Mouse (Mus musculus): ENCODE measurements around the gene Dolk. TPM values are rescaled to one million over a fixed set of nuclear protein-coding genes. Genes with fewer than 3 reads are reported as not detected.

Dolk gene
- polyA plus RNA-seq, 1 experiment from 2014 or later: 33.0 TPM

DNA sequence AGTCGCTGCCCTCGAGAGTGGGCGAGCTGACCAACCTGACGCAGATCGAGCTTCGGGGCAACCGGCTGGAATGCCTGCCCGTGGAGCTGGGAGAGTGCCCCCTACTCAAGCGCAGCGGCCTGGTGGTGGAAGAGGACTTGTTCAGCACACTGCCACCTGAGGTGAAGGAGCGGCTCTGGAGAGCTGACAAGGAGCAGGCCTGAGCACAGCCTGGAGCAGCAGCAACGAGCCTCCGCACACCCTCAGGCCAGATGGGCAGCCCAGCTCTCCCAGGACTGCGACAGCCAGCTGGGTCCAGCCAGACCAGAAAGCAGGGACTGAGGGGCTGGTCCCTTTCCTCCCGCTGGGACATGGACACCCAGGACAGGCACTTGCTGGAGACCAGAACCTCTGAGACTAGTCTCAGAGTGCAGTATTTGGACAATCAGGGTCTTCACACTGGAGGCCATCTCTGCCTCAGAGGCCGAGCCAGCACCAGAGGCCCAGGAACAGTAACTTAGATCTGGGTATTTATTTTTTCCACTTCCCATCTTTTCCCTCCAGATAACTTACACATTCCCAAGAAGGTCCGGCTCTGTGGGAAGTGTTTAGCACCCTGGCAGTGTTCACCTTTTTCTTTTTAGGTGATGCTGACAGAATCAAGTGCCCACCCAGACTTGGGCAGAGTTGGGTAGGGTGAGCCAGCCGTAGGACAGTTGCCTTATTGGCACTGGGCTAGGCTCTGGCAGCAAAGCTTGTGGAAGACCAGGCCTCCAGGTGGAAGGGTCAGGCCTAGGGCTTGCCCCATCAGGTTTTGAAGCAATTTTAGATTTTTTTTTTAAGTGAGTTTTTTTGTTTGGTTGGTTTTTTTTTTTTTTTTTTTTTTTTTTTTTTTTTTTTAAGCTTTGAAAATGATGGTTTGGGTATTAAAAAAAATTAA lies 24.0 kb downstream of the Dolk start:
- ATAC-seq (ENCODE audit: insufficient number of reproducible peaks, insufficient read depth, low FRiP score, low read depth): no peak
- peaks cover 62 to 76% of the 10 kb centered on the region in 2 experiments for H3K4me1 ChIP-seq (ENCODE audit: control insufficient read depth in 2 of 2, insufficient read depth in 2 of 2, low read length in 2 of 2)
- 87% methylated on average over 18 of the region's 18 CpGs for WGBS
- H3K36me3 ChIP-seq (ENCODE audit: control insufficient read depth, insufficient read depth, low read length): peaks cover 64% of the 10 kb centered on the region
- H3K27ac ChIP-seq (replicated peaks in 1 of 2; ENCODE audit: control insufficient read depth in 1 of 2, insufficient read depth in 1 of 2, low read depth in 2 of 2, low read length in 2 of 2): peak overlapping the region; percentile 8 to 51; a peak in 3 of 4 replicates
- no peaks in the 10 kb centered on the region for H3K27me3 ChIP-seq (ENCODE audit: control insufficient read depth, insufficient read depth, low read length)
- H3K4me2 ChIP-seq (ENCODE audit: low read length): no peak overlapping the region
- no peak overlapping the region for H3K4me3 ChIP-seq (ENCODE audit: control insufficient read depth in 1 of 2, insufficient read depth in 1 of 2, low read depth in 1 of 2, low read length in 2 of 2)
- no peak overlapping the region for H3K9ac ChIP-seq (ENCODE audit: low read length)
- no peaks in the 10 kb centered on the region for H3K9me3 ChIP-seq (ENCODE audit: control insufficient read depth, low read length)

GRCm38 (mm10) chr2:30261064-30261736 lies 24.9 kb downstream of the Dolk start:
- H3K4me1 ChIP-seq (ENCODE audit: control insufficient read depth in 2 of 2, insufficient read depth in 2 of 2, low read length in 2 of 2): peaks cover 52 to 66% of the 10 kb centered on the region in 2 experiments

GRCm38 (mm10) chr2:30259131-30260064 lies 26.7 kb downstream of the Dolk start:
- H3K9ac ChIP-seq (ENCODE audit: low read length): no peak overlapping the region
- peaks cover 90% of the 10 kb centered on the region for H3K36me3 ChIP-seq (ENCODE audit: control insufficient read depth, insufficient read depth, low read length)
- H3K27ac ChIP-seq (replicated peaks in 1 of 2; ENCODE audit: control insufficient read depth in 1 of 2, insufficient read depth in 1 of 2, low read depth in 2 of 2, low read length in 2 of 2): peak overlapping the region; percentile 57 to 78
- 66% methylated on average over 15 of the region's 15 CpGs for WGBS
- H3K4me2 ChIP-seq (ENCODE audit: low read length): peak overlapping the region; percentile 22; the same call in 1 of the 2 replicates
- no peaks in the 10 kb centered on the region for H3K9me3 ChIP-seq (ENCODE audit: control insufficient read depth, low read length)
- no peak overlapping the region for H3K4me3 ChIP-seq (ENCODE audit: control insufficient read depth in 1 of 2, insufficient read depth in 1 of 2, low read depth in 1 of 2, low read length in 2 of 2)
- ATAC-seq (ENCODE audit: insufficient number of reproducible peaks, insufficient read depth, low FRiP score, low read depth): no peak
- H3K27me3 ChIP-seq (ENCODE audit: control insufficient read depth, insufficient read depth, low read length): no peaks in the 10 kb centered on the region
- H3K4me1 ChIP-seq (ENCODE audit: control insufficient read depth in 2 of 2, insufficient read depth in 2 of 2, low read length in 2 of 2): peaks cover 35 to 48% of the 10 kb centered on the region in 2 experiments

More at GRCm38 (mm10) chr2:30261064-30261736, 24.9 kb downstream of the Dolk start:
- Histone ChIP-seq H3K36me3 (ENCODE audit: control insufficient read depth, insufficient read depth, low read length) (peaks cover 74% of the 10 kb centered on the region), H3K4me3 (ENCODE audit: control insufficient read depth in 1 of 2, insufficient read depth in 1 of 2, low read depth in 1 of 2, low read length in 2 of 2) (no peak overlapping the region), H3K27ac (replicated peaks in 1 of 2; ENCODE audit: control insufficient read depth in 1 of 2, insufficient read depth in 1 of 2, low read depth in 2 of 2, low read length in 2 of 2) (no peak overlapping the region), H3K9me3 (ENCODE audit: control insufficient read depth, low read length) (no peaks in the 10 kb centered on the region), H3K27me3 (ENCODE audit: control insufficient read depth, insufficient read depth, low read length) (no peaks in the 10 kb centered on the region), H3K9ac (ENCODE audit: low read length) (no peak overlapping the region), H3K4me2 (ENCODE audit: low read length) (no peak overlapping the region)
- WGBS: 87% methylated on average over 4 of the region's 4 CpGs
- no peak for ATAC-seq (ENCODE audit: insufficient number of reproducible peaks, insufficient read depth, low FRiP score, low read depth)

GRCm38 (mm10) chr2:30258600-30258999 lies 27.5 kb downstream of the Dolk start:
- peaks cover 89% of the 10 kb centered on the region for H3K36me3 ChIP-seq (ENCODE audit: control insufficient read depth, insufficient read depth, low read length)
- peak overlapping the region; percentile 22 for H3K4me2 ChIP-seq (ENCODE audit: low read length)
- H3K9ac ChIP-seq (ENCODE audit: low read length): peak overlapping the region; percentile 23; the same call in 1 of the 2 replicates
- H3K27me3 ChIP-seq (ENCODE audit: control insufficient read depth, insufficient read depth, low read length): no peaks in the 10 kb centered on the region
- peak overlapping the region; percentile 57 to 78 for H3K27ac ChIP-seq (replicated peaks in 1 of 2; ENCODE audit: control insufficient read depth in 1 of 2, insufficient read depth in 1 of 2, low read depth in 2 of 2, low read length in 2 of 2)
- no peaks in the 10 kb centered on the region for H3K9me3 ChIP-seq (ENCODE audit: control insufficient read depth, low read length)
- H3K4me1 ChIP-seq (ENCODE audit: control insufficient read depth in 2 of 2, insufficient read depth in 2 of 2, low read length in 2 of 2): peaks cover 31 to 43% of the 10 kb centered on the region in 2 experiments
- WGBS: 32% methylated on average over 4 of the region's 4 CpGs
- peak; percentile 60 for ATAC-seq (ENCODE audit: insufficient number of reproducible peaks, insufficient read depth, low FRiP score, low read depth)
- no peak overlapping the region for H3K4me3 ChIP-seq (ENCODE audit: control insufficient read depth in 1 of 2, insufficient read depth in 1 of 2, low read depth in 1 of 2, low read length in 2 of 2)

- no peak overlapping the region for H3K4me3 ChIP-seq (ENCODE audit: control insufficient read depth in 1 of 2, insufficient read depth in 1 of 2, low read depth in 1 of 2, low read length in 2 of 2)
- H3K9ac ChIP-seq (ENCODE audit: low read length): no peak overlapping the region
- no peaks in the 10 kb centered on the region for H3K27me3 ChIP-seq (ENCODE audit: control insufficient read depth, insufficient read depth, low read length)
- H3K36me3 ChIP-seq (ENCODE audit: control insufficient read depth, insufficient read depth, low read length): peaks cover 90% of the 10 kb centered on the region
- H3K27ac ChIP-seq (replicated peaks in 1 of 2; ENCODE audit: control insufficient read depth in 1 of 2, insufficient read depth in 1 of 2, low read depth in 2 of 2, low read length in 2 of 2): peak overlapping the region in 1 of 2 experiments; percentile 57; a peak in 3 of 4 replicates
- WGBS: 74% methylated on average over 7 of the region's 7 CpGs
- H3K4me1 ChIP-seq (ENCODE audit: control insufficient read depth in 2 of 2, insufficient read depth in 2 of 2, low read length in 2 of 2): peaks cover 25 to 36% of the 10 kb centered on the region in 2 experiments
- no peak for ATAC-seq (ENCODE audit: insufficient number of reproducible peaks, insufficient read depth, low FRiP score, low read depth)
- H3K4me2 ChIP-seq (ENCODE audit: low read length): peak overlapping the region; percentile 22
- no peaks in the 10 kb centered on the region for H3K9me3 ChIP-seq (ENCODE audit: control insufficient read depth, low read length)
These were observed 28.3 kb downstream of the Dolk start for GRCm38 (mm10) chr2:30257699-30258460.

DNA sequence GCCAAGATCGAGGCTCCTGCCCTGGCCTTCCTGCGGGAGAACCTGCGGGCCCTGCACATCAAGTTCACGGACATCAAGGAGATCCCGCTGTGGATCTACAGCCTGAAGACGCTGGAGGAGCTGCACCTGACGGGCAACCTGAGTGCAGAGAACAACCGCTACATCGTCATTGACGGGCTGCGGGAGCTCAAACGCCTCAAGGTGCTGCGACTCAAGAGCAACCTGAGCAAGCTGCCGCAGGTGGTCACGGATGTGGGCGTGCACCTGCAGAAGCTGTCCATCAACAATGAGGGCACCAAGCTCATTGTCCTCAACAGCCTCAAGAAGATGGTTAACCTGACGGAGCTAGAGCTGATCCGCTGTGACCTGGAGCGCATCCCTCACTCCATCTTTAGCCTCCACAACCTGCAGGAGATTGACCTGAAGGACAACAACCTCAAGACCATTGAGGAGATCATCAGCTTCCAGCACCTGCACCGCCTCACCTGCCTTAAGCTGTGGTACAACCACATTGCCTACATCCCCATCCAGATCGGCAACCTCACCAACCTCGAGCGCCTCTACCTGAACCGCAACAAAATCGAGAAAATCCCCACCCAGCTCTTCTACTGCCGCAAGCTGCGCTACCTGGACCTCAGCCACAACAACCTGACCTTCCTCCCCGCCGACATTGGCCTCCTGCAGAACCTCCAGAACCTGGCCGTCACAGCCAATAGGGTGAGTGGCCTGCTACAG lies 29.4 kb downstream of the Dolk start:
- H3K36me3 ChIP-seq (ENCODE audit: control insufficient read depth, insufficient read depth, low read length): peaks cover 91% of the 10 kb centered on the region
- 0 out of 4 replicates have a peak overlapping the region, but pooled peaks of 1 of the 2 experiments have one; percentile 24 for H3K27ac ChIP-seq (replicated peaks in 1 of 2; ENCODE audit: control insufficient read depth in 1 of 2, insufficient read depth in 1 of 2, low read depth in 2 of 2, low read length in 2 of 2)
- no peak overlapping the region for H3K9ac ChIP-seq (ENCODE audit: low read length)
- ATAC-seq (ENCODE audit: insufficient number of reproducible peaks, insufficient read depth, low FRiP score, low read depth): no peak
- H3K27me3 ChIP-seq (ENCODE audit: control insufficient read depth, insufficient read depth, low read length): no peaks in the 10 kb centered on the region
- H3K4me2 ChIP-seq (ENCODE audit: low read length): no peak overlapping the region
- no peak overlapping the region for H3K4me3 ChIP-seq (ENCODE audit: control insufficient read depth in 1 of 2, insufficient read depth in 1 of 2, low read depth in 1 of 2, low read length in 2 of 2)
- no peaks in the 10 kb centered on the region for H3K9me3 ChIP-seq (ENCODE audit: control insufficient read depth, low read length)
- 96% methylated on average over 30 of the region's 30 CpGs for WGBS
- H3K4me1 ChIP-seq (ENCODE audit: control insufficient read depth in 2 of 2, insufficient read depth in 2 of 2, low read length in 2 of 2): peaks cover 28% of the 10 kb centered on the region in 2 experiments
